Mouse (Mus musculus) activated CD4-positive, CD25-positive, alpha-beta regulatory T cell (primary cell): ENCODE results near the gene Lonp2. TPM values are rescaled to one million over a fixed set of nuclear protein-coding genes. Genes with fewer than 3 reads are reported as not detected.

Experiments used
- polyA plus RNA-seq, 2 experiments: library from polyadenylated mRNA; unstranded; fragments of 100-300 nt; shearing (Covaris generic); gene quantifications; one replicate each; pipeline ENCODE4 v1.2.1; 2017

Gene Lonp2
- polyA plus RNA-seq = 100 to 1,000 TPM in 1 of 2 experiments, 10 to 100 TPM in 1; 81.6 to 112 TPM

DNA sequence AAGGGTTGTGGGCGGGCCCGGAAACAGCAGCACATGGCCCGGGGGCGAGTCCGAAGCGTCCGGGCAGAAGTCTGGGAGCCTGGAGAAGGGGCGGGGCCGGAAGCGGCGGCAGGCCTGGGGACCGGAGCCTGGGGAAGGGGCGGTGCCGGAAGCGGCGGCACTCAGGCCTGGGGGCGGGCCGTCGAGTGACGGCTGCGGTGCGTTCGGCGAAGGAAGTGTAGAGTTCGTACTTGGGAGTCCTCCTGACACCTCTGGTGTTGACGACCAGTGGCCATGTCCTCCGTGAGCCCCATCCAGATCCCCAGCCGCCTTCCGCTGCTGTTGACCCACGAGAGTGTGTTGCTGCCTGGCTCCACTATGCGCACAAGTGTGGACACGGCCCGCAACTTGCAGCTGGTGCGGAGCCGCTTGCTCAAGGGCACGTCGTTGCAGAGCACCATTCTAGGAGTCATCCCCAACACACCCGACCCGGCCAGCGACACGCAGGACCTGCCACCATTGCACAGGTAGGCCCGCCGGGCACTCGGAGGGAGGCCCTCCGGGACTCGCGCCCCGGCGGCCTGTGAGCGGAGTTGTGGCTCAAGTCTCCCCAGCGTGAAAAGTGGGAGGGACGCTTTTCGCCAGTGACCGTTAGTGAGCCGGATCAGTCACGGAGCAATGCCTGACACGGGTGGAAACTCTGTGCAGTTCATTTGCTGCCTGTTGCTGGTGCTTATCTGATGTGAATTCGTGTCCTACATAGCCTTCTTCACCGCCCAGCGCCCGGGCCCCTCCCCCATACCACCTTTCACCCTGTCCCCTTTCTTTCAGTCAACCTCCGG is at the start of gene Lonp2:
Lonp2 (plus strand) TSS at position 133 of the 821 bp plus-strand sequence.

DNA sequence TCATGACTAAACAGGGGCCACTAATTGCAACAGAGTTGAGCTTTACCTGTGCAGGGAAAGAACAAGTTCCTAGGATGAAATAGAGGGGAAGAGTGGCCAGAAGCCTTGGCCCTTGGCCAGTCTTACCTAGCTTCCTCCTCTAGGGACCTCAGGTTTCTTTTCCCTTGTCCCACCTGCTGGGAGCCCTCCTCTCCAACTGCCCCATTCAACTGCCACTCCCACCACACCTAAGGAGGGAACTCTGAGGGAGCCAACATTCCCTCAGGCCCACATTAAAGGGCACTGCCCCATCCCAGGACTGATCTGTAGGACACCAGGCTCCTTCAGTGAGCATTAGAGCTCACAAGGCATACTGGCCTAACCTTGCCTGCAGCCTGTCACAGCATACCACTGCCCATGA is 43.4 kb upstream of the Lonp2 start, which contains the start of gene Abcc12:
Abcc12 (minus strand) TSS at position 229 of the 400 bp plus-strand sequence.

DNA sequence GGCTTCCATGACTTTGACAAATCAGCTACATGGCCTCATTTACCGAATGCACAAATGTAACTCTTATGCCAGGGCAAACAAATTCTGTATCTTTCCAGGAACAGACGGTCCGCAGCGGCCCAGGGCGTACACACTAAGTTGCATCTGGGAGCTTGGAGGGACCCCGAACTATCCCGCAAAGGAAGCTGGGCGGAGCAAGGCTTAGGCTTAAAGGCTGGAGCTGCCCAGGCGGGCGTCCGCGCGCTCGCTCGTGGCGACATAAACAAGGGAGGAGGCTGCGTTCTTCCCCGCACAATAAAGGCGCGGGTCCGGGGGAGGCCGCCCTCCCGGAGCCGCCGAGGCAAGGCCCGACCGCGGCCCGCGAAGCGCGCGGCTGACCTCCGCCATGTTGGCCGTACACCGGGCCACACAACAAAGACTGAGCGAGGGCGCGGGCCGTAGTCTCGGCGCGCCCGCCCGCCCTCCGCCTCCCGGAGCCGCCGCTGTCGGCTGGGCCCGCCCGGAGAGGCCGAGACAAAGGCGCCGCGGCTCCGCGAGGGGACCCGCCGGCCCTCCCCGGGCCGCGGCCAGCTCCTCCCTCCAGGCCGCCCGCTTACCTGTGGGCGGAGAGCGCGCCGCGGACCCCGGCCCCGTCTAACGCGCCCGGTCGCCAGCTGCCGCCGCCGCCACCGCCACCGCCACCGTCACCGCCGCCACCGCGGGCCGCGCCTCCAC is 121.5 kb downstream of the Lonp2 start, which contains the start of the genes Gm10638 and Siah1a:
Gm10638 (plus strand) TSS at position 479 of the 714 bp plus-strand sequence.
Siah1a (minus strand) TSS at position 714 of the 714 bp plus-strand sequence.

Other genes starting within 250 kb of the Lonp2 start
- gene Abcc12, start 43.4 kb upstream of the Lonp2 start, polyA plus RNA-seq = under 1 TPM in 1 of 2 experiments, not detected in 1; 0.04 TPM
- gene Gm10638, start 121.7 kb downstream of the Lonp2 start, polyA plus RNA-seq = 1 to 10 TPM; 1.5 to 2.4 TPM
- 10 to 100 TPM; 29.5 to 39.4 TPM for gene Siah1a, start 121.9 kb downstream of the Lonp2 start, polyA plus RNA-seq